Mouse (Mus musculus): ENCODE measurements around the gene Phb.
"Not testable (repeated sequence)": the region's sequence is repeated elsewhere in the genome, so short reads cannot be mapped to it uniquely, and the experiment has no call there.

Gene Phb

GRCm38 (mm10) chr11:95650981-95651380 lies 15.8 kb upstream of the Phb start:
- DNase-seq, result no peak

- DNase-seq, result no peak
These were observed 9.3 kb upstream of the Phb start for GRCm38 (mm10) chr11:95657449-95657848.

- peak in 1 of 2 experiments; percentile 41 for DNase-seq
These were observed 420 bp downstream of the Phb start for GRCm38 (mm10) chr11:95667177-95667576.

GRCm38 (mm10) chr11:95668086-95668485 lies 1.3 kb downstream of the Phb start:
- not testable (repeated sequence) for DNase-seq

GRCm38 (mm10) chr11:95675498-95675897 lies 8.7 kb downstream of the Phb start:
- DNase-seq, result no peak

- DNase-seq, result peak; percentile 72 to 74
These were observed 9.6 kb downstream of the Phb start for GRCm38 (mm10) chr11:95676307-95676706.

GRCm38 (mm10) chr11:95677925-95678701 lies 11.4 kb downstream of the Phb start:
- no peak for DNase-seq

- DNase-seq, result no peak
These were observed 15.3 kb downstream of the Phb start for GRCm38 (mm10) chr11:95681995-95682601.

- DNase-seq, result no peak
These were observed 16.2 kb downstream of the Phb start for GRCm38 (mm10) chr11:95682946-95683345.

- peak; percentile 80 to 89 for DNase-seq
These were observed 19.3 kb downstream of the Phb start for GRCm38 (mm10) chr11:95686031-95686430.

GRCm38 (mm10) chr11:95687084-95687656 lies 20.4 kb downstream of the Phb start:
- peak; percentile 20 to 30 for DNase-seq

- DNase-seq, result no peak
These were observed 21.8 kb downstream of the Phb start for GRCm38 (mm10) chr11:95688515-95688914.

GRCm38 (mm10) chr11:95688981-95689380 lies 22.2 kb downstream of the Phb start:
- no peak for DNase-seq

- no peak for DNase-seq
These were observed 22.8 kb downstream of the Phb start for GRCm38 (mm10) chr11:95689544-95689943.

- DNase-seq, result peak; percentile 53
These were observed 31.8 kb downstream of the Phb start for GRCm38 (mm10) chr11:95698541-95698940.

GRCm38 (mm10) chr11:95700778-95701739 lies 34.3 kb downstream of the Phb start:
- DNase-seq, result no peak

- DNase-seq, result no peak
These were observed 37.5 kb downstream of the Phb start for GRCm38 (mm10) chr11:95704032-95704969.

- no peak for DNase-seq
These were observed 38.2 kb downstream of the Phb start for GRCm38 (mm10) chr11:95704970-95705330.

GRCm38 (mm10) chr11:95709534-95710040 lies 42.8 kb downstream of the Phb start:
- DNase-seq, result no peak

- no peak for DNase-seq
These were observed 43.7 kb downstream of the Phb start for GRCm38 (mm10) chr11:95710478-95710877.

- peak in 1 of 2 experiments; percentile 37 for DNase-seq
These were observed 45.4 kb downstream of the Phb start for GRCm38 (mm10) chr11:95712085-95712562.

All from cerebellum, postnatal 10 days (tissue).